In genomic region chr10:18430973-18431372, GRCm38 (mm10) we compare ENCODE assay signal across 8 mouse cellular contexts.
DNase-seq lines count a peak whose midpoint lies in the region; ATAC-seq and TF ChIP-seq lines count a peak whose summit lies in the region.

No protein-coding gene starts in this region.

- no peaks in the 10 kb centered on the region for H3K36me3 ChIP-seq in intestine, postnatal 0 days (ENCODE audit: control insufficient read depth, insufficient read depth)
- peaks cover 16% of the 10 kb centered on the region for H3K36me3 ChIP-seq in limb, embryonic 10.5 days
- peaks cover 40% of the 10 kb centered on the region for H3K36me3 ChIP-seq in midbrain, embryonic 10.5 days

- H3K27ac ChIP-seq in intestine, postnatal 0 days (ENCODE audit: low read depth, low read length), result no peak overlapping the region; the same call in 1 of the 2 replicates
- peak overlapping the region; percentile 78 for H3K27ac ChIP-seq in limb, embryonic 10.5 days
- peak overlapping the region; percentile 78 for H3K27ac ChIP-seq in midbrain, embryonic 10.5 days (replicated peaks)

- ATAC-seq in intestine, postnatal 0 days, result 0 out of 2 replicates have a peak, but pooled peaks have one; percentile 10
- no peak for ATAC-seq in erythroblast, adult 5-6 weeks (replicated peaks; ENCODE audit: low FRiP score, poor library complexity, severe bottlenecking)

- WGBS in intestine, postnatal 0 days, result 33% methylated on average over 18 of the region's 18 CpGs
- 4% methylated on average over 18 of the region's 18 CpGs for WGBS in limb, embryonic 10.5 days
- 6% methylated on average over 18 of the region's 18 CpGs for WGBS in midbrain, embryonic 10.5 days

- H3K4me2 ChIP-seq in intestine, postnatal 0 days (replicated peaks; ENCODE audit: low read depth), result peak overlapping the region; percentile 59

- TF ChIP-seq CTCF in intestine, postnatal 0 days (IDR thresholded peaks at IDR 0.05; ENCODE audit: low read depth), result no peak

- H3K9ac ChIP-seq in intestine, postnatal 0 days (ENCODE audit: low read depth, low read length), result peak overlapping the region; percentile 37

- no peaks in the 10 kb centered on the region for H3K27me3 ChIP-seq in intestine, postnatal 0 days (replicated peaks; ENCODE audit: control insufficient read depth, insufficient read depth, low read length)
- H3K27me3 ChIP-seq in limb, embryonic 10.5 days (ENCODE audit: low read depth, poor library complexity, severe bottlenecking), result no peaks in the 10 kb centered on the region
- no peaks in the 10 kb centered on the region for H3K27me3 ChIP-seq in midbrain, embryonic 10.5 days (ENCODE audit: low read depth, poor library complexity, severe bottlenecking)

- no peaks in the 10 kb centered on the region for H3K4me1 ChIP-seq in intestine, postnatal 0 days (replicated peaks; ENCODE audit: control insufficient read depth, insufficient read depth, low read length)
- H3K4me1 ChIP-seq in limb, embryonic 10.5 days, result peaks cover 16% of the 10 kb centered on the region
- H3K4me1 ChIP-seq in midbrain, embryonic 10.5 days, result peaks cover 35% of the 10 kb centered on the region

- H3K9me3 ChIP-seq in intestine, postnatal 0 days (ENCODE audit: control insufficient read depth), result no peaks in the 10 kb centered on the region
- H3K9me3 ChIP-seq in limb, embryonic 10.5 days (replicated peaks), result 0 out of 2 replicates have a peak, but pooled peaks cover 1% of the 10 kb centered on the region
- H3K9me3 ChIP-seq in midbrain, embryonic 10.5 days (replicated peaks), result peaks cover 27% of the 10 kb centered on the region; the same call in 1 of the 2 replicates

- DNase-seq in adrenal gland, adult 2 months, result peak; percentile 81
- peak; percentile 59 for DNase-seq in embryo, embryonic 9.5 days (ENCODE audit: extremely low spot score)
- peak; percentile 99 for DNase-seq in heart, adult 11 months
- peak; percentile 66 for DNase-seq in limb, embryonic 10.5 days (ENCODE audit: low spot score)
- peak; percentile 50 for DNase-seq in midbrain, embryonic 10.5 days (ENCODE audit: low spot score)
- peak; percentile 64 for DNase-seq in right cerebral cortex, postnatal 4 days

- H3K4me3 ChIP-seq in intestine, postnatal 0 days (ENCODE audit: low read depth, low read length), result peak overlapping the region; percentile 28
- H3K4me3 ChIP-seq in limb, embryonic 10.5 days, result peak overlapping the region; percentile 47
- peak overlapping the region; percentile 48 for H3K4me3 ChIP-seq in midbrain, embryonic 10.5 days
